Mouse (Mus musculus): Measurements from ENCODE around the gene Degs1.

Degs1 gene

DNA sequence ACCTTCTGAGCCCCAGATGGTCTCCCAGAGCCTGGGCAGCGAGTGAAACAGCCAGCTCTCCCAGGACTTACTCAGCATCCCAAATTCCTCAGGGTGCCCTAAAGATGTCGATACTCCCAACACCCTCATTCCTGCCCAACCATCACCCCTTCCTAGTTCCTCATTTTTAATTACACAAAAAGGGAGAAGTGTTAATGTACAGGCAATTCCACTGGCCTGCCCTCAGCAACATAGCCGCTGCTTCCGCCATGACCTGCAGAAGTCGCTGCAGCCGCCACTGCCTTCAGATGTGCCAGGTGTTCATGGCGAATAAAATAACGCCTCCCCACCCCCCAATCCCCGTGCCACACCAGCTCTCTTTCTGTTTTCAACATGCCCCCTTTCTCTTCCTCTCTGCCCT, 56.3 kb downstream of the Degs1 start:
- no peak for DNase-seq (ENCODE audit: low read depth, low spot score)
